ENCODE assay signal across 10 mouse cellular contexts in genomic region chr5:121959688-121960087, GRCm38 (mm10).
DNase-seq lines count a peak whose midpoint lies in the region; ATAC-seq lines count a peak whose summit lies in the region.
"Had no signal": no experiment of that assay in that cellular context is flagged by ENCODE, and none has a peak within 500 bp of the region (broad histone marks: within the 10 kb centered on the region; RNA-seq: fewer than 3 reads in every experiment).

No protein-coding gene starts in this region.

- no peak overlapping the region for H3K9ac ChIP-seq in forebrain, embryonic 14.5 days (ENCODE audit: low read length)
- H3K9ac ChIP-seq in stomach, embryonic 16.5 days (ENCODE audit: low read length) = no peak overlapping the region

- no peaks in the 10 kb centered on the region for H3K27me3 ChIP-seq in forebrain, embryonic 14.5 days (replicated peaks; ENCODE audit: control insufficient read depth, insufficient read depth, low read length)
- H3K27me3 ChIP-seq in forebrain, embryonic 10.5 days (ENCODE audit: poor library complexity, severe bottlenecking) = no peaks in the 10 kb centered on the region; the same call in 1 of the 2 replicates
- no peaks in the 10 kb centered on the region for H3K27me3 ChIP-seq in stomach, embryonic 16.5 days (ENCODE audit: control insufficient read depth, insufficient read depth, low read length)

- H3K9me3 ChIP-seq in forebrain, embryonic 14.5 days (replicated peaks; ENCODE audit: control insufficient read depth, low read length) = no peaks in the 10 kb centered on the region
- no peaks in the 10 kb centered on the region for H3K9me3 ChIP-seq in forebrain, embryonic 10.5 days
- H3K9me3 ChIP-seq in stomach, embryonic 16.5 days (replicated peaks; ENCODE audit: control insufficient read depth, low read length) = no peaks in the 10 kb centered on the region
- H3K9me3 ChIP-seq: midbrain, embryonic 10.5 days had no signal

- H3K36me3 ChIP-seq in forebrain, embryonic 14.5 days (ENCODE audit: control insufficient read depth, insufficient read depth, low read length) = no peaks in the 10 kb centered on the region
- H3K36me3 ChIP-seq in forebrain, embryonic 10.5 days (replicated peaks) = no peaks in the 10 kb centered on the region
- no peaks in the 10 kb centered on the region for H3K36me3 ChIP-seq in stomach, embryonic 16.5 days (ENCODE audit: control insufficient read depth, insufficient read depth, low read length)
- H3K36me3 ChIP-seq: midbrain, embryonic 10.5 days had no signal

- H3K4me2 ChIP-seq in forebrain, embryonic 14.5 days (ENCODE audit: low read length) = no peak overlapping the region
- no peak overlapping the region for H3K4me2 ChIP-seq in stomach, embryonic 16.5 days (ENCODE audit: low read depth, low read length)

- ATAC-seq in forebrain, embryonic 14.5 days = peak; percentile 53; the same call in 1 of the 2 replicates
- ATAC-seq in stomach, embryonic 16.5 days (ENCODE audit: insufficient read depth, low FRiP score) = peak; percentile 64

- no peak overlapping the region for H3K4me3 ChIP-seq in forebrain, embryonic 14.5 days (ENCODE audit: low read depth, low read length)
- no peak overlapping the region for H3K4me3 ChIP-seq in forebrain, embryonic 10.5 days
- no peak overlapping the region for H3K4me3 ChIP-seq in stomach, embryonic 16.5 days (replicated peaks; ENCODE audit: low read length)
- H3K4me3 ChIP-seq: midbrain, embryonic 10.5 days had no signal

- peaks cover 25% of the 10 kb centered on the region for H3K4me1 ChIP-seq in forebrain, embryonic 14.5 days (ENCODE audit: control insufficient read depth, insufficient read depth, low read length)
- H3K4me1 ChIP-seq in forebrain, embryonic 10.5 days = peaks cover 20% of the 10 kb centered on the region
- peaks cover 14% of the 10 kb centered on the region for H3K4me1 ChIP-seq in stomach, embryonic 16.5 days (ENCODE audit: control insufficient read depth, insufficient read depth, low read length)

- H3K27ac ChIP-seq in forebrain, embryonic 14.5 days (ENCODE audit: low read depth, low read length) = peak overlapping the region; percentile 27; the same call in 1 of the 2 replicates
- no peak overlapping the region for H3K27ac ChIP-seq in forebrain, embryonic 10.5 days
- H3K27ac ChIP-seq in stomach, embryonic 16.5 days (ENCODE audit: low read length) = peak overlapping the region; percentile 17; the same call in 1 of the 2 replicates
- H3K27ac ChIP-seq: midbrain, embryonic 10.5 days had no signal

- peak; percentile 79 for DNase-seq in forebrain, embryonic 14.5 days (ENCODE audit: low spot score)
- no peak for DNase-seq in forebrain, embryonic 10.5 days (ENCODE audit: extremely low spot score, low spot score)
- DNase-seq in kidney, postnatal 10 days = peak; percentile 65
- no peak for DNase-seq in kidney, postnatal 25 days
- DNase-seq in right cerebral cortex, postnatal 10 days (ENCODE audit: low spot score in 2 of 2) = peak; percentile 69 to 72
- DNase-seq in right cerebral cortex, adult 18-20 months = no peak
- DNase-seq in thymus, postnatal 0 days (ENCODE audit: low spot score) = no peak
- DNase-seq: heart, adult 18-20 months had no signal

- WGBS in forebrain, embryonic 14.5 days = 36% methylated on average over 10 of the region's 10 CpGs
- WGBS in forebrain, embryonic 10.5 days = 85% methylated on average over 10 of the region's 10 CpGs
- WGBS in stomach, embryonic 16.5 days = 45% methylated on average over 10 of the region's 10 CpGs

Comparison
In these comparisons a context has a peak if more than half of its experiments do, and no peak if none do; other contexts are left out.
1. DNase-seq: peak in forebrain, embryonic 14.5 days (single experiment), kidney, postnatal 10 days (single experiment) and right cerebral cortex, postnatal 10 days (2 of 2); none in forebrain, embryonic 10.5 days (single experiment), kidney, postnatal 25 days (0 of 2), right cerebral cortex, adult 18-20 months (single experiment) and thymus, postnatal 0 days (single experiment).